Mouse (Mus musculus) forebrain, embryonic 12.5 days (tissue): ENCODE data around the gene Rnf227. TPM values are rescaled to one million over a fixed set of nuclear protein-coding genes. Genes with fewer than 3 reads are reported as not detected.

ENCODE experiments used
- ATAC-seq: fragments of 200-750 bp; cut with Nextera tagmentation; 2 replicates; pipeline ENCODE4 v1.8.0; 2017; ENCODE audit warnings: moderate TSS enrichment; ENCODE audit not compliant: low FRiP score
- H3K27ac ChIP-seq: fragments of 300-500 bp; sonication (generic); 2 replicates; pipeline ENCODE4 v1.5.1; 2016; ENCODE audit warnings: mild to moderate bottlenecking
- H3K27me3 ChIP-seq: fragments of 300-500 bp; sonication (generic); 2 replicates; pipeline ENCODE4 v1.6.1; 2016; ENCODE audit warnings: mild to moderate bottlenecking
- H3K36me3 ChIP-seq: fragments of 300-500 bp; sonication (generic); replicated peaks from 2 replicates; pipeline ENCODE4 v1.6.1; 2016; ENCODE audit warnings: mild to moderate bottlenecking
- H3K4me1 ChIP-seq: fragments of 300-500 bp; sonication (generic); 2 replicates; pipeline ENCODE4 v1.6.1; 2016
- H3K4me2 ChIP-seq: fragments of 300-500 bp; sonication (generic); 2 replicates; pipeline ENCODE4 v1.6.1; 2016; ENCODE audit warnings: mild to moderate bottlenecking, moderate library complexity
- H3K4me3 ChIP-seq: fragments of 300-500 bp; sonication (generic); replicated peaks from 2 replicates; pipeline ENCODE4 v1.5.1; 2016; ENCODE audit warnings: mild to moderate bottlenecking
- H3K9ac ChIP-seq: fragments of 300-500 bp; sonication (generic); 2 replicates; pipeline ENCODE4 v1.6.1; 2016; ENCODE audit warnings: mild to moderate bottlenecking
- H3K9me3 ChIP-seq: fragments of 300-500 bp; sonication (generic); 2 replicates; pipeline ENCODE4 v1.6.1; 2016
- WGBS: fragments of 180-500 bp; shearing (Covaris S2); methylation state at CpG from one replicate; pipeline ENCODE4 v1.1.7; 2016; 5-methylcytosine and 5-hydroxymethylcytosine counted together
- polyA plus RNA-seq: library from polyadenylated mRNA; unstranded; fragments of >200 nt; fragmentation: Nextera tagmentation; extraction: Ambion mirVana; gene quantifications from 2 replicates; pipeline ENCODE4 v1.2.1, GENCODE M21; 2016

The Rnf227 gene
- polyA plus RNA-seq, 1 experiment from 2014 or later: 44.8 TPM

GRCm38 (mm10) chr11:69366855-69367615 lies 26.8 kb downstream of the Rnf227 start:
- H3K27me3 ChIP-seq: no peaks in the 10 kb centered on the region

GRCm38 (mm10) chr11:69367616-69368355 lies 27.5 kb downstream of the Rnf227 start:
- no peaks in the 10 kb centered on the region for H3K9me3 ChIP-seq
- under 1% methylated on average over 22 of the region's 22 CpGs for WGBS
- peak overlapping the region; percentile 100 for H3K9ac ChIP-seq
- H3K4me1 ChIP-seq: peaks cover 62% of the 10 kb centered on the region
- peaks cover 15% of the 10 kb centered on the region for H3K36me3 ChIP-seq
- H3K27ac ChIP-seq: peak overlapping the region; percentile 100
- H3K4me2 ChIP-seq: peak overlapping the region; percentile 78
- no peaks in the 10 kb centered on the region for H3K27me3 ChIP-seq
- ATAC-seq: peak; percentile 1; the same call in 1 of the 2 replicates
- peak overlapping the region; percentile 99 for H3K4me3 ChIP-seq

More at GRCm38 (mm10) chr11:69366855-69367615, 26.8 kb downstream of the Rnf227 start:
- Histone ChIP-seq H3K4me2 (peak overlapping the region; percentile 78), H3K27ac (peak overlapping the region; percentile 100), H3K9me3 (no peaks in the 10 kb centered on the region), H3K4me3 (peak overlapping the region; percentile 99), H3K4me1 (peaks cover 61% of the 10 kb centered on the region), H3K9ac (peak overlapping the region; percentile 100), H3K36me3 (peaks cover 18% of the 10 kb centered on the region)
- ATAC-seq: no peak
- 0% methylated on average over 22 of the region's 22 CpGs for WGBS

GRCm38 (mm10) chr11:69368356-69369214 lies 28.3 kb downstream of the Rnf227 start:
- no peaks in the 10 kb centered on the region for H3K27me3 ChIP-seq
- H3K4me3 ChIP-seq: peak overlapping the region; percentile 99
- peak overlapping the region; percentile 100 for H3K27ac ChIP-seq
- H3K4me1 ChIP-seq: peaks cover 61% of the 10 kb centered on the region
- peaks cover 15% of the 10 kb centered on the region for H3K36me3 ChIP-seq
- peak overlapping the region; percentile 78 for H3K4me2 ChIP-seq
- H3K9ac ChIP-seq: peak overlapping the region; percentile 100
- no peaks in the 10 kb centered on the region for H3K9me3 ChIP-seq
- ATAC-seq: peak; percentile 30
- WGBS: under 1% methylated on average over 61 of the region's 106 CpGs

GRCm38 (mm10) chr11:69369215-69369989 lies 29.1 kb downstream of the Rnf227 start, which contains the start of gene Chd3:
TSS of gene Chd3 (minus strand) at chr11:69369406.
- Histone ChIP-seq H3K27me3 (no peaks in the 10 kb centered on the region), H3K4me1 (peaks cover 61% of the 10 kb centered on the region), H3K36me3 (peaks cover 16% of the 10 kb centered on the region), H3K9ac (peak within 1 kb of the TSS; percentile 100), H3K4me2 (peak within 1 kb of the TSS; percentile 78), H3K4me3 (peak within 1 kb of the TSS; percentile 99), H3K9me3 (no peaks in the 10 kb centered on the region), H3K27ac (peak within 1 kb of the TSS; percentile 100)
- 2% methylated on average over 15 of the region's 34 CpGs for WGBS
- no peak for ATAC-seq

- peaks cover 16% of the 10 kb centered on the region for H3K36me3 ChIP-seq
- WGBS: 25% methylated on average over 2 of the region's 2 CpGs
- H3K4me2 ChIP-seq: peak overlapping the region; percentile 78
- peaks cover 53% of the 10 kb centered on the region for H3K4me1 ChIP-seq
- peak overlapping the region; percentile 100 for H3K27ac ChIP-seq
- ATAC-seq: no peak
- H3K9me3 ChIP-seq: no peaks in the 10 kb centered on the region
- H3K4me3 ChIP-seq: peak overlapping the region; percentile 99
- H3K27me3 ChIP-seq: no peaks in the 10 kb centered on the region
- H3K9ac ChIP-seq: peak overlapping the region; percentile 100
Measured at GRCm38 (mm10) chr11:69369990-69370816, 29.9 kb downstream of the Rnf227 start.

GRCm38 (mm10) chr11:69370817-69371215 lies 30.6 kb downstream of the Rnf227 start:
- no peak overlapping the region for H3K4me3 ChIP-seq

GRCm38 (mm10) chr11:69371601-69372000 lies 31.3 kb downstream of the Rnf227 start:
- Histone ChIP-seq H3K27ac (peak overlapping the region; percentile 78), H3K36me3 (peaks cover 21% of the 10 kb centered on the region), H3K4me1 (peaks cover 42% of the 10 kb centered on the region), H3K4me3 (peak overlapping the region; percentile 8), H3K9me3 (no peaks in the 10 kb centered on the region), H3K9ac (peak overlapping the region; percentile 45), H3K4me2 (peak overlapping the region; percentile 36), H3K27me3 (no peaks in the 10 kb centered on the region)
- ATAC-seq: no peak
- WGBS: 40% methylated on average over 12 of the region's 12 CpGs

More at GRCm38 (mm10) chr11:69370817-69371215, 30.6 kb downstream of the Rnf227 start:
- Histone ChIP-seq H3K4me2 (peak overlapping the region; percentile 36), H3K36me3 (peaks cover 19% of the 10 kb centered on the region), H3K9ac (peak overlapping the region; percentile 45), H3K4me1 (peaks cover 47% of the 10 kb centered on the region), H3K27me3 (no peaks in the 10 kb centered on the region), H3K27ac (peak overlapping the region; percentile 78), H3K9me3 (no peaks in the 10 kb centered on the region)
- WGBS: 17% methylated on average over 9 of the region's 9 CpGs
- no peak for ATAC-seq

GRCm38 (mm10) chr11:69372056-69372779 lies 32.0 kb downstream of the Rnf227 start:
- Histone ChIP-seq H3K4me3 (peak overlapping the region; percentile 8; the same call in 1 of the 2 replicates), H3K9me3 (no peaks in the 10 kb centered on the region), H3K27ac (peak overlapping the region; percentile 78), H3K4me2 (peak overlapping the region; percentile 36), H3K36me3 (peaks cover 21% of the 10 kb centered on the region), H3K27me3 (no peaks in the 10 kb centered on the region), H3K9ac (peak overlapping the region; percentile 45; the same call in 1 of the 2 replicates), H3K4me1 (peaks cover 42% of the 10 kb centered on the region)
- no peak for ATAC-seq
- 63% methylated on average over 12 of the region's 12 CpGs for whole genome bisulfite sequencing

GRCm38 (mm10) chr11:69372780-69373170 lies 32.5 kb downstream of the Rnf227 start:
- peaks cover 38% of the 10 kb centered on the region for H3K4me1 ChIP-seq
- no peaks in the 10 kb centered on the region for H3K27me3 ChIP-seq
- H3K36me3 ChIP-seq: peaks cover 22% of the 10 kb centered on the region
- no peak overlapping the region; the same call in 1 of the 2 replicates for H3K4me2 ChIP-seq
- no peak for ATAC-seq
- H3K4me3 ChIP-seq: no peak overlapping the region
- H3K9ac ChIP-seq: no peak overlapping the region
- WGBS: 62% methylated on average over 3 of the region's 3 CpGs
- peak overlapping the region; percentile 78 for H3K27ac ChIP-seq
- H3K9me3 ChIP-seq: no peaks in the 10 kb centered on the region
